Mouse (Mus musculus): ENCODE data around the gene Pnkp.

GRCm38 (mm10) chr7:44883036-44883435, 26.1 kb downstream of the Pnkp start:
- no peak for TF ChIP-seq CTCF (conservative IDR thresholded peaks at IDR 0.05 in 1 of 2, IDR thresholded peaks at IDR 0.05 in 1 of 2; ENCODE audit: low read depth in 2 of 2, low read length in 2 of 2)
- no peak for TF ChIP-seq MYC (IDR thresholded peaks at IDR 0.05; ENCODE audit: low read depth, low read length)
- TF ChIP-seq POLR2A (IDR thresholded peaks at IDR 0.05; ENCODE audit: low read depth, low read length): no peak
